Mouse (Mus musculus) retina, adult 2 months (tissue): ENCODE measurements around the gene Slc22a17.

Experiments
- DNase-seq: peaks from one replicate; pipeline ENCODE4 v3.0.0-alpha.2; 2012; ENCODE audit warnings: low read depth, low spot score

Gene Slc22a17

GRCm38 (mm10) chr14:54863501-54864312 lies 49.2 kb downstream of the Slc22a17 start:
- DNase-seq, result peak; percentile 73

GRCm38 (mm10) chr14:54860511-54860910 lies 52.4 kb downstream of the Slc22a17 start:
- DNase-seq, result no peak

GRCm38 (mm10) chr14:54857891-54858290 lies 55.0 kb downstream of the Slc22a17 start:
- no peak for DNase-seq

- no peak for DNase-seq
Observed at GRCm38 (mm10) chr14:54856703-54857102, 56.2 kb downstream of the Slc22a17 start.
